Mouse (Mus musculus) colon, adult 2 months (tissue): Measurements from ENCODE around the gene Ppa2. TPM values are rescaled to one million over a fixed set of nuclear protein-coding genes. Genes with fewer than 3 reads are reported as not detected.

Source experiments
- polyA plus RNA-seq: library from polyadenylated mRNA; depleted of rRNA; stranded (reverse); fragments of >200 nt; gene quantifications from 2 replicates; pipeline ENCODE4 v1.2.3, GENCODE M21; 2012; rRNA removed

The Ppa2 gene
- polyA plus RNA-seq: 97.3 and 112 TPM in 2 replicates

DNA sequence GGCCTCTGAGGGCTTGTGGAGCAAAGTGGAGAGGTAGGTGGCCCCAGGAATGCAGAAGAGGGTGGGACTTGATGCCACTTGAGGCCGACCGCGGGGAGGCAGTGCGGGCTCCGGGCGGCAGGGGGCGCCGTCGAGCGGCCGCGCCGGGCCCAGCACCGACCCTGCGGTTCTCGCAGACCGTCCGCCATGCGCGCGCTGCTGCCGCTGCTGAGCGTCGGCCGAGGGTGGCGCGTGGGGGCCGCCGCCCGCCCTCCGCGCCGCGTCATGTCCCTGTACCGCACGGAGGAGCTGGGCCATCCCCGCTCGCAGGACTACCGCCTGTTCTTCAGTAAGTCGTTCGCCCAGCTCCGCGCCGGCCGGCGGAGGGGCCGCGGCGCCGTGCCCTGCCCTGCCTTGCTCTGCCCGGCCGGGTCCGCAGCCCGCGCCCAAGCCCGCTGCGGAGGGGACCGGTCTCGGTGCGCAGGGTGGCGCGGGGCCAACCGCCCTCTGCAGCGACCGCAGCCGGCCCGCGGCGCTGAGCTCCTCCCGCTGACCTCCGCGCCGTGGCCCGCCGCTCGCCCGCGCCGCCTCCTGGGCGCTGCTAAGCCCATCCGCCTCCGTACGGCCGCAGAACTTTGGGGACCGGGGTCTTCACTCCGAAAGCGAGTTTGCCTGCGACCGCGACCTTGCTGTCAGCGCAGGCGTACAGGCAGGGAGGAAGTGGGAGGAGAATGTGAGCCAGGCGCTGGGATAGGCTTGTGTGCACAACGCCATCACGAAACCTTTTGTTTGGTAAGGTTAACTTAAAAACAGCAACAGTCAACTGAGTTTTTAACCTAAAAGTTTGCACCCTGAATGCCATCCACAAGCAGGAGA lies at the start of gene Ppa2:
Ppa2 (plus strand) TSS at position 157 of the 855 bp plus-strand sequence.

Other genes with a start within 250 kb of the Ppa2 start
- gene Ints12, start 218.3 kb upstream of the Ppa2 start, polyA plus RNA-seq: 4.2 and 4.4 TPM in 2 replicates
- 2.2 and 2.3 TPM in 2 replicates for gene Gstcd, start 218.1 kb upstream of the Ppa2 start, polyA plus RNA-seq
- gene Arhgef38, start 75.2 kb upstream of the Ppa2 start, polyA plus RNA-seq: 2.4 and 4.2 TPM in 2 replicates
- 7.6 and 11.4 TPM in 2 replicates for gene Tet2, start 235.0 kb downstream of the Ppa2 start, polyA plus RNA-seq